Mouse (Mus musculus) right cerebral cortex, adult 2 months (tissue): ENCODE results near the gene Dyrk2.

ENCODE experiments used
- DNase-seq, 2 experiments: peaks; one replicate each; pipeline ENCODE4 v3.0.0; 2021 to 2022; ENCODE audit warnings: low spot score in 2 of 2

Dyrk2 gene

DNA sequence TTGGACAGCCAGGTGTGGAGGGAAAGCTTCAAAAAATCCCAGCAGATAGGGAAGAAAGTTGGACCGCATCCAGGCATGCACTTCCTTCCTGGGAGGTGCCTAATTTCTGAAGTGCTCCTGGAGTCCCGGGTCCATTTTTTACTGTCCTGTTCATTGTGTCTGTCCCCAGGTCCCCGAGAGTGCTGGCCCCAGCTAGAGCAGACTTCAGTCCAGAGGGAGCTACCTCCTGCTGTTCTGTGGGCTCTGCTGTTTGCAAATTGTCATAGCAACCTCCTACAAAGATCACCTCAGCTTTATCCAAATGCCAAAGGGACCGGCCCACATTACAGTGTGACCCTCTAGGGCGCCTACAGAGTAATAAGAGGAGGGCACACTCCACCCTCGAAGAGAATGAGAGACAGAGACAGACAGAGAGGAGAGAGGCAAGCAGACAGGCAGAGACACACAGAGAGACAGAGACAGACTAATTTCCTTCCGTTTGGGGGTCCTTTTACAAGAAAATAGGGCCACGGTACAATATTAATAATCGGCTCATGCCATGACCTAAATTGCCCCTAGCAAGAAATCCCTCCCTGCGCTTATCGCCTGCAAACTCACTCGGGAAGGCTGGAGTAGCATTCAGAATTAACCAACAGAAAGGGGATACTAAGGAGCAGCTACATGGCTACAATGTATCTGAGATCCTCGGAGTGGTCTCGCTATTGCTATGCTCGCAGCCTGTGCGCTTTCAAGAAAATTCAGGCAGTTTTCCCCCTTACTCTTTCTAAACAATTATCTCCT, at the start of gene Dyrk2:
Gene Dyrk2 (minus strand): TSS at position 9 of the 780 bp plus-strand sequence.
- no peak for DNase-seq

DNA sequence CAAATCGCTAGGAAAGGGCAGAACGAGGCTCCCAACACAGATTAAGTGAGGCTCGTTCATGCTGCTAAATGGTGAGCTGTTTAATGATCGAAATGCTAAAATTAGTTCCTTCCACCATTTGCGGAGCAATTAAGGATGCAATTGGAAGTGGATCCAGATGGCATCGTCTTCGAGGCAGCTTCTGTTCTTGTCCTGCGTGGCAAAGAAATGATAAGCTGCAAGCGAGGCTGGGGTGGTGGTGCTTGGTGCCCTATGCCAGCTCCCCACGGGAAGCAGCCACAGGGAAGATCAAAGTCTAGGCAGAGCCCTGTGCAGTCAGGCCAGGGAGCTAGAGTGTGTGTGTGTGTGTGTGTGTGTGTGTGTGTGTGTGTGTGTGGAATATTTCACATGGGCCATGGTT, 32.6 kb upstream of the Dyrk2 start:
- peak in 1 of 2 experiments; percentile 25 for DNase-seq

DNA sequence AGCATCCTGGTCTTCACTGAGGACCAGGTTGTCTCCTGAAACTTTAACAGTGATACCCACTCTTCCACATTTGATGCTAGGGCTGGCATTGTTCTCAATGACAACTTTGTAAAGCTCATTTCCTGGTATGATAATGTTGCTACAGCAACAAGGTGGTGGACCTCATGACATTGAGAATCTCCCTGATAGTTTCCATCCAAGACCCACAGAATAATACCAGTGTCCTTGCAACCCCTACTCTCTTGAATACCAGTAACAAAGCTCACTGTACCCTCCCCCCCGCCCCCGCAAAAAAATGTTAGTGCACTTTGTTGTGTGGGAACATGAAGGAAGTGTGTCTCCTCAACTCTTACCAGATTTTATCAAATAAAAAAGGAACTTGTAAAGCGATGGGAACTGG, 23.6 kb upstream of the Dyrk2 start:
- DNase-seq, result no peak

DNA sequence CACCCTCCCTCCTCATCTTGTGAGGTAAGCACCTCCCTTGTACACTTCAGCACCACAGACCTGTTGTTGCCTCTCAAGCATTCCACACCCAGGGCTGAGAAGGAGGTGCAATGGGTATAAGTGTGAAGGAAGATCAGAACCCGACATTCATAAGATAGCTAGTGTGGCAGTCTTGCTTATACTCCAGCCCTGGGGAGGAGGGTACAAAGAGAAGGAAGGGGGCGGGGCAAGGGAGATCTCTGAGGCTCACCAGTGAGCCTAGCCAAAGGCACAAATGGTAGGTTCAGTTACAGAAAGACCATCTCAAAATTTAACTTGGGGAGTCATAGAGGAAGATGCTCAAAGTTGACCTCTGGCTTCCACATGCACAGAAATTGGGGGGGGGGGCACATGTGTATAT, 14.1 kb upstream of the Dyrk2 start:
- DNase-seq, result no peak

DNA sequence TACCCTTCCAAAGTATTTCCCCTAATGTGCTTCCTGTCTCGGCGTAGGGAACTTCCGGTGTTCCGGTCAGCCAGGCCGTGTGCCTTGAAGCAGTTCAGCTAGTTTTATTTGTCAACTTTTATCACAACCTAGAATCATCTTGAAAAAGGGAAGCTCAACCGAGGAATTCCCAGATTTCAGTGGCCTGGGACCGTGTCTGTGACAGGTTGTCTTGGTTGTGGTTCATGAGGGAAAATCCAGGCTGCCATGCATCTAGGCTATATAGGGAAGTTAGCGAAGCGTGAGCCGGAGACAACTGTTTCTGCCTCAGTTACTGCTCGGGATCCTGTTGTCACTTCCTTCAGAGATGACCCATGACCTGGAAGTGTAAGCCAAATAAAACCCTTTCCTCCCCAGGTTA, 13.3 kb upstream of the Dyrk2 start:
- DNase-seq, result no peak

DNA sequence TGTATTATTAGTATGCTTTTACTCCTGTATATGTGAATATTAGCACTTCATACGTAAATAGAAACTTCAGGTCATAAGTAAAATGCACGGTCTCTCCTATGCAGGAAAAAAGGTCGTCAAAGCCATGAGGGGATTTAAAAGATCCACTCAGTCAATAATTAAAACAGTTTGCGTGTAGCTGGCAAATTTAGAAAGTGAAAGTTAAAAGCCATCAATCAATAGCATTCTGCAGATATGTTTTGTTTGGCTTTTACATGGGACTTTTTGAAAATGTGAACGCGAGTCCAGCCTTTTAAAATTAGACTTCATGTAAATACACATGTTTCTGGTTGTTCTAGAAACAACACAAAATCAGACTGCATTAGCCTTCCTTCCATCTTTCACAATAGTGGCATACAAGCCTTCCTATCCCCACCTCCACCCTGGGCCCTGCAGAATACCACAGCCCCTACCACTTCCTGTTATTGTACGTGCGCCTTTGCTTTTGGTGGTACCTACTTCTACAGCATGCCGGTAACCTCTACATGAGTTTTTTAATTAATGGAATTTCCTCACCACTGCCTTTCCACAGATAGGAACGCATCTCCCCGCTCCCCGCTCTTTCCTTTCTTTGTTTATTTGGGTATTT, 12.4 kb upstream of the Dyrk2 start:
- DNase-seq, result no peak

DNA sequence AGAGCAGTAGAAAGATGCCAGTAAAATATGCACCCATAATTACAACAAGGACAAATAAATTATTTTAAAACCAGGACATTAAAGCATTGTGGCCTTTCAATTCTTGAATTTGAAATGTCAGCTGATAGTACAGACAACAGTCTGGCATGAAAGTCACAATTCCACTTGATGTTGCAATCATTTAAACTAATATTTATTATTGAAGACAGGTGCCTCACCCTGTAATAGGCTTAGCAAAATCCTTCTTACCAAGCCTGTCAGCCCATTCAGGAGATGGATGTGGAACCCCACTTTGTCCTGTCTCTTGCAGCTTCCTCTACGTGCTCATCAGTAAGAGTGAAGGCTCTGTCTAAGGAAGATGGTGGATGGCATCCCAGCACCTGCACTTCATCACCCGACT, 10.8 kb upstream of the Dyrk2 start:
- DNase-seq, result no peak

DNA sequence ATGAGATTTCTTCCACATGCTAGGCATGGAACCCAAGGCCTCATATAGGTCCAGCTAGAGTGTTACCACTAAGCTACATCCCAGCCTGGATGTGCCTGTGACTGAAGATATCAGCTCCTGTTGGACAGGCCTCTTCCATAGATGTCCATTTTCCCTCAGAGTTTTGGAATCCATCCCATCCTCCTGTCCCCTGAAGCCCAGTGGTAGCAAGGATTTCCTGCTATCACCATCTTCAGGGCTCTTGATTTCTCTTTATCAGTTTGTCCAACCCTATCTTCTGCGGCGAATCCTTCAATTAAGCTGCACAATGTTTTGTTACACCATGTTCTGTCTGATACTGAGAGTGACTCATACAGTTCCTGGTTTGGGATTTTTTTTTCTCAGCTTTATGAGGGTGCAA, 2.2 kb upstream of the Dyrk2 start:
- DNase-seq, result no peak

DNA sequence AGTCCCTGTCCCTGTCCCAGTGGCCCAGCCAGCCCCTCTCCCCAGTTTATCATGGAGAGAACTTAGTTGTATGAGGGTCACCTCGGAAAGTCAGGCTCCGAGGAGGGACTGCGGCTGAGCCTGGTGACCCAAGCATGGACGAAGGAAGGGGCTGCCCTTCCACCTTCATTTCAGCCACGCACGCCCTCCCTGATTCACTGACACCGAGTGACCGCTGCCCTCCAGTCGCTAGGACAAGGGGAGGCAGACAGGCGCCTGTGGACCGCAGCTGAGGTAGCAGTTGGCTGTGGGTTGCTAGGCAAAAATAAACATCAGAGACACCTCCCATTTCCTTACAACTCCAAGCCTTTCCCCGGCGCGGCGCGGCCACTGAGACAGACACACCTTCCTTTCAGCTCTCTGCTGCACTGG, 413 bp downstream of the Dyrk2 start:
- DNase-seq, result peak; percentile 73 to 76

DNA sequence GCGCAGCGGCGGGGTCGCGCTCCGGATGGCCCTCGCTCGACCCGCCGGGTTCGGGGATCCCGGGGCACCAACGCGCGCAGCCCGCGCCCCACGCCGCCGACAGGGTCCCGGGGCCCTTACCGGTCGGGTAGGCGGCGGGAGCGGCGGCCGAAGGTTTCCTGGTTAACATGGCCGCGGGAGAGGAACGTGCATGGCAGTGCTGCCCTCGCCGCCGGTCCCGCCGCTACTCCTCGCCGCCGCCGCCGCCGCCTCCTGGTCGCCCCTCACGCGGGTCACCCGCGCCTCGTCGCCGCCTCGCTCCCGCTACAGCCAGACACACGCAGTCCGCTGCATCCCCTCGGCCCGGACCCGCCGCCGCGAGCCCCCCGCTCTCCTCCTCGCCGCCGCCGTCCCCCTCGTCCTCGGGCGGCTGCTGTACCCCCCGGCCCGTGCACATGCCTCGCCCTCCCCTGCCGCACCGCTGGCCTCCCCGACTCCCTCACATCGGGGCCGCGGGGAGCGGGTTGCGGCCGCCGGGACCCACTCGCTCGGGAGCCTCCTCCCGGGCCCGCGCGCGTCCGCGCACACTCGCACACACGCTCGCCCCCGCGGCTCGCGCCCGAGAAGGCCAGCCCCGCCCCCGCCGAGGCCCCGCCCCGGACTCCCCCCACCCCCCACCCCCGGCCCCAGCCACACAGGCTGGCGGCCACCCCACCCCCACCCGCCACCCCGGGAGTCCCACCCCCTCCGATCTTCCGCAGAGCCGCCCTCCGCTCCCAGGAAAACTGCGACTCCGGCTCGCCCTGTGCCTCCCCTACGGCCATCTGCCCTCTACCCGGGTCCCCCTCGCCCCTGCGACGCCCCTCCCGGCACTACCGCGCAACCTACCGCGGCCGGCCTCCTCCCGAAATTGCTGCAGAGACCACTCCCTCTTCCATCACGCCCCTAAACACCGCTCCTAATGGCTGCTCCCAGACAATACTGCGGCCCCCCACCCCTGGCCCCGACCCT, 1.1 kb downstream of the Dyrk2 start:
- peak; percentile 72 to 81 for DNase-seq

DNA sequence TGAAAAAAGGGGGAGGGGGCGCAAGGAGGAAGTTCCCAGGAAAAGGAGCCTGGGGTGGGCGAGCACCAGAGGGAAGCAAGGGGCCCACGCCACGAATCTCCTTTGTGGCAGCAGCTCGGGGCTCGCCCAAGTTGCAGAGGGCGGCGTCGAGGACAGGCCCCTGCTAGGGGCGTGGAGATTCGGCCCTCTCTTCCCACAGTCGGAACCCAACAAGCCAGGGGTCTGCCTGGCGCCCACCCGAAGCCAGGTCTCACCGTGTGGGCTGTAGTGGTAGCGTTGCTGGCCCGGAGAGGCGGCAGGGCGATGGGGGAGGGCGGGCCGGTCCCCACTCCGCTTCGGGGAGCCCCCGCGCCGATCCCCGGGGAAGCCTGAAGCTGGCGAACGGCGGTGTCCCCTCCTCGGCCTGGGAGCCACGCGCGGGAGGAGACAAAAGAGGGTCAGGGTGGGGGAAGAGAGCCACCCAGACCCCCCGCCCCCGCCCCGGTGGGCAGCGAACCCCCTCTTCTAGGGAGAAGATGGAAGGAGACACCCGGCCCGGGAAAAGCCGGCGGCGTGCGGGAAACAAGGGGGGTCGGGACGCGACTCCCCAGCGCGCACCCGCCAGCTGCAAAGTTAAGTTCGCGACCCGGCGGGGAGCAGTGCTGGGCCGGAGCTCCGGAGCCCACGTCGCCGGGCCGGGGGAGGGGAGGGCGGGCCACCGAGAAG, 2.0 kb downstream of the Dyrk2 start:
- peak in 1 of 2 experiments; percentile 20 for DNase-seq

DNA sequence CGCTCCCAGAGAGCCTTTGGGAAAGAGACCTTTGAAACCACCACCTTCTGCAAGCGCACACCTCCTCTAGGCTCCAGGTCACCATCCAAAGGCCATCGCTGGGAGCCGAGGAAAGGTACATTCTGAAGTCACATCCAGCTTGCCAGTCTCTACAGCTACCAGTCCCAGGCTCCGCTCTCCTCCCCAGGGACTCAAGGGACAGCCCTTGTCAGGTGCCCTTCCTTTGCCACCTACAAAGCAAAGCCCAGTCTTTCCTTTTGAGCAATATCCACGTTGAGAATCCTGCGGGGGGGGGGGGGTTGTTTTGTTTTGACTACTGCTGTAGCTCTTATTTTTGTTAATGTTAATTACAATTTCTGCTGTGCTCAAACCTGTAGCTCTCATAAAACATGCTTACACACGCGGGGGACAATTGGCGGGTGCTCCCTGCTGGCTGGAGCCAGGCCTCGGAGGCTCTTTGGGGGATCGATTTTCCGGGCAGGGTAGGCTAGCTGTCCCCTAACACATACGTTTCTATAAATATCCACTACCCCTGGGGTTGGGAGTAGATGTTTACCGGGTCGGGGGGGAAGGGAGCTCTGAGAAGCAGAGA, 2.6 kb downstream of the Dyrk2 start:
- DNase-seq, result no peak

DNA sequence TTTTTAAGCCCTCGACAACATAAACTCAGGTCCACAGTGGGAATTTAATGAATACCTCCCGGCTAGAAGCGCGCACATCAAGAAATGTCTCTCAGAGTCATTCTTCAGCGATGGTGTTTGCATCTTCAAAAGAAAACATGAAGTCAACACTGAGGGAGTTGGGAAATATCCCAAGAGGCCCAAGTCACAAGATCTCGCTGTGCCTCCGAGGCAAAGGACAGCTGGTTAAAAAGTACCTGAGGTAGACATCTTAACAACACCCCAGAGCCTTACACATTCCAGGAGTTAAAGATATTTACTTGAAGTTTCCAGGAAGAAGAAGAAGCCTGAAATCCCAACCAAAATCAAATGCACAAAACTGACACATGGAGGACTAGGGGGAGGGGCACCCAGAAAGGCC, 5.0 kb downstream of the Dyrk2 start:
- no peak for DNase-seq

DNA sequence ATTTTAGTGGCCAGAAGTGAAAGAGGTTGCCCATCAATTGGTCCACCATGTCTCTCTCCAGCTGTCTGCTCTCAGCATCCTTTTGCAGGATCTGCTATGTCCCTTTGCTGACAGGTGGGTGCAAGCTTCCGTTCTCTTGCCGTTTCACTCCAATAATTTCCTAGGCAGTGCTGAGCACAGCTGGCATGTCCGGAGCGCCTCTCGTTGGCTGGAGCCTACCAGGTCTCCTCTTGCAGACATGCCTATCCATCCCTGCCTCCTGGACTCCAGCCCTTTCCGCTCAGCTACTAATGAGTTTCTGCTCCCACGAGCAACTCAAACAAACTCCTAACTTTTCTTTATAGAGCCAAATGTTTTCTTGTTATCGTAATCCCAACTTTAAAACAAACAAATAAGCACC, 6.4 kb downstream of the Dyrk2 start:
- no peak for DNase-seq

DNA sequence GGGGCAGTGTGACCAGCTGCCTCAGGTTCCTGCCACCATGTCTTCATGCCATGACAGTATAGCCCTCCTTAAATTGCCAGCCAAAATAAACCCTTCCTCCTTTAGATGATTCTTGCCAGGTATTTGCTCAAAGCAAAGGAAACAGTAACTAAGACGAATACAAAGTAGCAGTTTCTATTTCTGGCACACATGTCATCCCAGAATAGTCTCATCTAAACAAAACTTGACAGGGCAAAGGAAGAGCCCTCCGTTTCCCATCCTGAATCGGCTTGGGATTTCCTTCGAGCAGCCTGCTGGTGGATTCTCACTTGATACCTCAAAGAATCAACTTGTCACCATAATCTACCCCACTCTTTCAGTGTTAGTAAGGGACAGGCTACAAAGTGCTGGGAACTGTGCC, 7.8 kb downstream of the Dyrk2 start:
- DNase-seq, result no peak

DNA sequence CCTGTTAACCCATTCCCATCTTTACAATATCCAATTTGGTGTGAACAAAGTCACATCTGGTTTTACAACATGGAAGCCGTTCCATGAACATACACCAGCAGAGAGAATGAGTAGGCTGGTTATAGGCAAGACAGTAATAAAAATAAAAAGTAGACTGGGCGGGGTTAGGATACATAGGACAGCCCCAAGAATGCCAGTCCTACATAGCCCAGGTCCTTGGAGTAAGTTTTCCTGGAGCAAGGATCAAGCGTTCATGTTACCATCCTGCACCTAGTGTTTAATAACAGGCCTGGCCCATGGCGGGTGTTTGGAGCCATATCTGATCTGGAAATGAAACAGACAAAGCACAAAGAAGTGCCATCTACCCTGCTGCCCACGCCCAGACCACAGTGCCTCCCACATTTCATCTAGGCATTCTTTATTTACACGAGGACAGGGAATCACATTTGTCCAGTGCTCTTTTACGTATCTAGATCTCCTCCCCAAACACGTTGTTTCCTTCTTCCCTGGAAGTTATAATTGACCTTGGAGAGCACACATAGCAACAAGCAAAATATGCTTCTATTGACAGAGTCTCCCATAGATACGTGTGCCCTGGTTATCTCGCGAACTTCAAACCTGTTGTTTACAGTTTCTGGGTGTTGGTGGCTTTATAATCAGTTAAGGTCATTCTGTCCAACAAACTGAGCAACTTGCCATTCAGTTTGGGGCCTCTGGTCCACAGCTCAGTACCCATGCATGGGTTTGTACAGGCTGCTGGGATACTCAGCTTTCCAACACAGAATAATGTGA, 8.6 kb downstream of the Dyrk2 start:
- DNase-seq, result no peak

DNA sequence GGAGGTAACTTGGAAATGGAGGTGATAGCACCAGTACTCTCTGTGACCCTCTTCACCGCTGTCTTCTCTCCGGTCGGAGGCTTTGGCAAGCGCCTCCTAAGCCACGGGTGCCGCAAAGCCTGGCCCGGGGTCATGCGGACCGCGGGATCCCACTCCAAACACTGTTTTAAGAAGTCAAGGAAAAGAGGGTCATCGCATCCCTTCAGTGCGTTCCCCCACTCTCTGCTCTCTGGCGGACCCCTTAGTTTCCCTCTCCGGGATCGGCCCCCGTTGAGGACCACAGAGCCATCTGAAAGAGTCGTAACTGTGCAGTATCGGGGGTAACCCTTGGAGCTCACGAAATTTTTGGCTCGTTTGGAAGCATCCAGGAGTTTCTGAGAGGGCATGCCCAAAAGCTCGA, 10.4 kb downstream of the Dyrk2 start:
- no peak for DNase-seq

DNA sequence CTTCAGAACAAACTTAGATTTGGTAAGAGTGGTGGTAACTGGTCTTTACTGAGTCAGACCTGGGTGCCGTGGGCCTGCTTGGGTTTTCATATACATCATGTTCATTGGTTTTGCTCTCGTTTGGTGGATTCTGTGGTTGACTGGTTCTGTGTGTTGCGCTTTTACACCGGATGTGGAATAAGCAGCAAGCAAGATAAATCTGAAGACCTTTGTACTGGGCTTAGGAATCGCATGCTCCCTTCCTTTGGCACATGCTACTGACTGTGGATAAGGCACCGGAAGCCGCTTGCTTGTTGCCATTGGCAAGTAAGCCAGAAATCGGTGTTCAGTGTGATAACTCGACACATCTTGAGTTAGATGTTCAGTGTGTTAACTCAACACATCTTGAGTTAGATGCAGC, 15.4 kb downstream of the Dyrk2 start:
- no peak for DNase-seq

DNA sequence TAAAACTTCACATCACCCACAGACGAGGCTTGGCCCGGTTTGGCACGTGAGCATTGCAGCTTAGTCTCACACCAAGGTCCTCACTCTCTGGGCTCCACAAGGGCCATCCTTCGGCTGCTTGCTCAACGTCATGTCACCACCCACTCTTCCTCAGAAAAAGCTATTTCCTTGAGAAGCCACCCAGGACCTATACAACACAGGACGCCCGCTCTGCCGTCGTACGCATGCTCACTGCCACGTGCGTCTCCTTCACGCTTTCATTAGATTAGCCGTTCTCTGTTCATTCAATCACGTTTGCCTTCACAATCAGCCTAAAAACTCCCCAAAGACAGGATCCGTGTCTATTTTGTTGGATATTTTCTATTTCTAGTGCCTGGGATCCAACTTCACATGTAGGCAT, 17.5 kb downstream of the Dyrk2 start:
- no peak for DNase-seq

DNA sequence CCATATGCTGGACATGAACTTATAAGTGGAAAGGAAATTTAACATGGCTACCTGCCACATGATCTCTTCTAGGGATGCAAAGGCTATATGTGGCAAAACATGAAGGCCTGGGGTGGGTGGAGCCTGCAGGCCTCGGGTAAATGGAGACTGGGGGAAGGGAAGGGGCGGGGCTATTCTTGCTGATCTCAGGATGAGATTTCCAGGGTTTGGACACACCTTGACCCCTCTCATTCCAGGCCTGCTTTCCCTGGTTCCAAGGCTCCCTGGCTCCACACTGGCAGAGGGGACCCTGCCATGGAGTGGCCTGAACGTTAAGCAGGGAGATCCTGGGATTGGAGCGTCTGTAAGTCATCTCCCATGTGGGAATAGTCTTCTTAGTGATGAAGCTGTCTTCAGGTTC, 21.5 kb downstream of the Dyrk2 start:
- no peak for DNase-seq
